Mouse (Mus musculus) liver, postnatal 0 days (tissue): ENCODE results near the gene Acsbg2.

Experiments
- CTCF ChIP-seq: sonication (generic); IDR thresholded peaks from 2 replicates; pipeline ENCODE4 v1.5.1; 2016; ENCODE audit warnings: antibody characterized with exemption, low read depth
- EP300 ChIP-seq: IDR thresholded peaks from 2 replicates; pipeline ENCODE4 v1.6.1; 2016; ENCODE audit warnings: antibody characterized with exemption, low read depth, mild to moderate bottlenecking

DNA sequence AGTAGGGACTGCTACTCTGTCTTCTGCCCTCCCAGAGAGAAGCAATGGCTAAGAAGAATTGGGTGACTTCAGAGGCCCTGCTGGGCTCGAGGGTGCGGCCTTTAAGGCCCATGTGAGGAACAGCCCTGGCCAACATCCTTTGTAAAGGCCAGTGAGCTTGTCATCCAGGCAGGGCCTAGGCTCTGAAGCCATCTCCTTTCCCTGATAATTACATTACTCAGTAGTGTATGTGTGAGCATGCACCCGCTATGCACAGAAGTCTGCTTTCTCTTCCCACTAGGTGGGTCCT, 59.2 kb downstream of the Acsbg2 start:
- TF ChIP-seq EP300 (no peak), CTCF (no peak)
